Mouse (Mus musculus): ENCODE data around the gene Rhbg. TPM values are rescaled to one million over a fixed set of nuclear protein-coding genes. Genes with fewer than 3 reads are reported as not detected.

Gene Rhbg
- total RNA-seq, 1 experiment from 2014 or later, result not detected

GRCm38 (mm10) chr3:88201640-88202039 lies 52.9 kb downstream of the Rhbg start:
- ATAC-seq (replicated peaks; ENCODE audit: insufficient number of reproducible peaks, low FRiP score, low TSS enrichment, poor library complexity, severe bottlenecking), result no peak

DNA sequence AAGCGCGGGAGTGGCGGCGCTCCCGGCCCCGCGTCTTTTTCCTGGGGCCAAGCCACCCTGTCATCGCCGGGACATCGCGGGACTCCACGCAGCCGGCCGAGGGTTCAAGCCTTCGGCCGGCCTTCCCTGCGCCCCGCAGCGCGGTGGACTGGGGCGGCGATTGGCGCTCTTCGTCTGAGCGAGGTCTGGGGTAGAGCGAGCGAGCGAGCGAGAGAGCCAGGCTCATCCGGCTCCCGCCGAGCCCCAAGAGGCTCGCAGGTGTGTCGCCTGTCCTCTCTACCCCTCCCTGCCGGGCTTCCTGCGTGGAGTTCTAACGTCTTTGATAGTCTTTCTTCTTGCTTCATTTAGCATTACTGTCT lies 53.6 kb downstream of the Rhbg start:
- no peak for ATAC-seq (replicated peaks; ENCODE audit: insufficient number of reproducible peaks, low FRiP score, low TSS enrichment, poor library complexity, severe bottlenecking)

DNA sequence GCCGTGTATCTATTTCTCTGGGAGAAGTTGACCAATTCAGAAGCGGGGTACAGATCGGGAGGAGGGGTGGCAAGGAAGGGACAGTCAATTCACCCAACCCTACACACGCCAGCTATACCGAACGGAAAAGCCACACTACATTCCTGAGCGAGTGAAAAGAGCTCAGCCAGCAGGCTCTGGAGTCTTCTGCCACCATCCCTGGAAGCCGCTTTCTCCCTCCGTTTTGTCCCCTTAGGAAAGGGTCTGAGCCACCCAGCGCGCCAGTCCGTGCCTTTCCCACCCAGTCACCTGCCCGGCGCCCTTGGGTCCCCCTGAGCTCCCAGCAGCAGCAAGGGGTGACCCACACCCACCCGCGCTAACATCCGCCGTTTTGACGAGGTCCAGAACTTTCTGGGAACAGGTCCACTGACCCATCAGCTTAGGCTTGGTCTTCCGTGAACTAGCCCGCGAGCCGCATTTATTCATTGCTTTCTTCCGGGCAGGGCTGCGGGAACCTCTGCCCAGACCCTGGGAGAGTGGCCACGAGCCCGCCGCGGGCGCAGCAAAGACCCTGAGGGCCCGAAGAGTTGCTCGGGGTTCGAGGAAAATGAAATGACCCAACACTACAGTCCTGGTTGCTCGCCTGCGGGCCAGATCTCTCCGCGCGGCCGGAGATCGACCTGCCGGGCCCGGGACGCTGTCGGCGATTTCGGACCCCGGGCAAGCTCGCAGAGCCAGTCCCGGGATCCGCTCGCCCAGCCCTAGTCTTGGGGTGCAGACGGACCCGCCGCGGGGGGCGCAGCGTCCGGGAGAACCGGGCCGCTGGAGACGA lies 54.1 kb downstream of the Rhbg start:
- ATAC-seq (replicated peaks; ENCODE audit: insufficient number of reproducible peaks, low FRiP score, low TSS enrichment, poor library complexity, severe bottlenecking), result no peak

- no peak for ATAC-seq (replicated peaks; ENCODE audit: insufficient number of reproducible peaks, low FRiP score, low TSS enrichment, poor library complexity, severe bottlenecking)
Observed at GRCm38 (mm10) chr3:88199541-88200110, 54.9 kb downstream of the Rhbg start.

DNA sequence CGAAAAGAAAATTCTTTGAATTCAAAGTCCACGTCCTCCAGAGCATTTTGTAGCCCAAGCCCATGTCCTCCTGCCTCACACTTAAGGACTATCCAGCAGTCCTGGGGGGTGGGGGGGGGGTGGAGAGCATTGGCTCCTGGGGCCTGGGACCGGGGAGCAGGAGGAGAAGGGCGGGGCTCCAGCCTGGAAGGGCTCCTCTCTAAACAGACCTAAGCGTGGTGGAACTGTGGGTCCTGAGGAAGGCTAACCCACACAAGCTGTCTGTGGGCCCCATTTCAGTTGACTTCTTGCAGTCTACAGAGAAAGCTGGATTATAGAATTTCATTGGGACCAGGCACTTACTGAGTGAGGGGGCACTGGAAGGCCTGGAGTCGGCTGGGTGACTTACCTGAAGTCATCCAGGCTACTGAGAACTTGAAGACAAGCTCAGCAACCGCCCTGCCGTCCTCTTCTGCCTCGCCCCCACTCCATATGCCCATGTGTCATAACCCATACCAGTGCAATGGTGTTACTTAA lies 55.9 kb downstream of the Rhbg start:
- no peak for ATAC-seq (replicated peaks; ENCODE audit: insufficient number of reproducible peaks, low FRiP score, low TSS enrichment, poor library complexity, severe bottlenecking)

GRCm38 (mm10) chr3:88197741-88198504 lies 56.6 kb downstream of the Rhbg start:
- ATAC-seq (replicated peaks; ENCODE audit: insufficient number of reproducible peaks, low FRiP score, low TSS enrichment, poor library complexity, severe bottlenecking), result no peak

Other genes starting within 250 kb of the Rhbg start
- gene Hapln2, start 227.1 kb downstream of the Rhbg start, total RNA-seq (2017), result not detected in 3 replicates
- gene Gpatch4, start 211.6 kb downstream of the Rhbg start, total RNA-seq (2017), result 3.8 to 10.5 TPM (median 4.8 TPM) in 3 replicates
- gene Naxe, start 196.2 kb downstream of the Rhbg start, total RNA-seq (2017), result 15.7 to 28.8 TPM (median 19.1 TPM) in 3 replicates
- not detected in 3 replicates for gene Ttc24, start 176.4 kb downstream of the Rhbg start, total RNA-seq (2017)
- gene Iqgap3, start 172.7 kb downstream of the Rhbg start, total RNA-seq (2017), result not detected in 3 replicates
- gene Mef2d, start 112.3 kb downstream of the Rhbg start, total RNA-seq (2017), result 94.8 to 111 TPM (median 99.0 TPM) in 3 replicates
- gene Gm38392, start 32.5 kb upstream of the Rhbg start, total RNA-seq (2017), result 0.43 TPM in 1 of 3 replicates, not detected in the others
- 5.1 TPM in 1 of 3 replicates, not detected in the others for gene Tsacc, start 42.3 kb upstream of the Rhbg start, total RNA-seq (2017)
- gene Cct3, start 42.4 kb upstream of the Rhbg start, total RNA-seq (2017), result 95.0 to 123 TPM (median 105 TPM) in 3 replicates
- gene Glmp, start 70.3 kb upstream of the Rhbg start, total RNA-seq (2017), result 12.1 to 34.5 TPM (median 17.5 TPM) in 3 replicates
- gene Tmem79, start 81.4 kb upstream of the Rhbg start, total RNA-seq (2017), result 0.49 to 1.8 TPM in 2 of 3 replicates, not detected in the other
- 40.5 to 64.7 TPM (median 48.7 TPM) in 3 replicates for gene Smg5, start 81.6 kb upstream of the Rhbg start, total RNA-seq (2017)
- 1.6 TPM in 1 of 3 replicates, not detected in the others for gene Paqr6, start 109.9 kb upstream of the Rhbg start, total RNA-seq (2017)
- not detected in 3 replicates for gene Bglap3, start 118.0 kb upstream of the Rhbg start, total RNA-seq (2017)
- gene Bglap2, start 124.0 kb upstream of the Rhbg start, total RNA-seq (2017), result not detected in 3 replicates
- not detected in 3 replicates for gene Bglap, start 129.8 kb upstream of the Rhbg start, total RNA-seq (2017)
- 14.2 to 29.8 TPM (median 14.4 TPM) in 3 replicates for gene Pmf1, start 155.6 kb upstream of the Rhbg start, total RNA-seq (2017)
- gene Slc25a44, start 170.4 kb upstream of the Rhbg start, total RNA-seq (2017), result 11.4 to 19.2 TPM (median 15.5 TPM) in 3 replicates
- gene Sema4a, start 206.5 kb upstream of the Rhbg start, total RNA-seq (2017), result 41.3 to 161 TPM (median 62.1 TPM) in 3 replicates